Mouse (Mus musculus) intestine, embryonic 16.5 days (tissue): ENCODE measurements at regions not wholly inside any gene's neighbourhood (a gene's known extent, or its start where the extent isn't known, plus 50 kb on each side); places are given as distances from the start of the nearest gene placed in this dataset.

ENCODE experiments used
- ATAC-seq: fragments of 200-750 bp; cut with Nextera tagmentation; 2 replicates; pipeline ENCODE4 v1.8.0; 2017; ENCODE audit warnings: moderate TSS enrichment, moderate library complexity
- H3K27ac ChIP-seq: fragments of 300-500 bp; sonication (generic); 2 replicates; pipeline ENCODE4 v1.5.1; 2014; ENCODE audit warnings: mild to moderate bottlenecking, low read length
- H3K27me3 ChIP-seq: fragments of 300-500 bp; sonication (generic); replicated peaks from 2 replicates; pipeline ENCODE4 v1.6.1; 2014; ENCODE audit warnings: low read length, control low read depth, mixed read lengths; ENCODE audit not compliant: control insufficient read depth, insufficient read depth
- H3K36me3 ChIP-seq: fragments of 300-500 bp; sonication (generic); 2 replicates; pipeline ENCODE4 v1.6.1; 2014; ENCODE audit warnings: low read length, control low read depth; ENCODE audit not compliant: control insufficient read depth, insufficient read depth
- H3K4me1 ChIP-seq: fragments of 300-500 bp; sonication (generic); 2 replicates; pipeline ENCODE4 v1.6.1; 2014; ENCODE audit warnings: low read length, control low read depth, mixed read lengths; ENCODE audit not compliant: control insufficient read depth, insufficient read depth
- H3K4me2 ChIP-seq: fragments of 300-500 bp; sonication (generic); 2 replicates; pipeline ENCODE4 v1.6.1; 2014; ENCODE audit warnings: low read depth, low read length, control low read depth
- H3K4me3 ChIP-seq: fragments of 300-500 bp; sonication (generic); 2 replicates; pipeline ENCODE4 v1.5.1; 2014; ENCODE audit warnings: mild to moderate bottlenecking, low read length
- H3K9ac ChIP-seq: fragments of 300-500 bp; sonication (generic); 2 replicates; pipeline ENCODE4 v1.6.1; 2014; ENCODE audit warnings: low read depth, low read length
- H3K9me3 ChIP-seq: fragments of 300-500 bp; sonication (generic); 2 replicates; pipeline ENCODE4 v1.6.1; 2016; ENCODE audit warnings: low read length, control low read depth; ENCODE audit not compliant: control insufficient read depth
- WGBS: fragments of 180-500 bp; shearing (Covaris S2); extraction: QIAGEN DNeasy Blood & Tissue Kit; methylation state at CpG from one replicate; pipeline ENCODE4 v1.1.7; 2014; 5-methylcytosine and 5-hydroxymethylcytosine counted together

- H3K27ac ChIP-seq: no peak overlapping the region
- no peaks in the 10 kb centered on the region for H3K27me3 ChIP-seq
- H3K9ac ChIP-seq: no peak overlapping the region
- no peaks in the 10 kb centered on the region for H3K4me1 ChIP-seq
- H3K4me2 ChIP-seq: no peak overlapping the region
- WGBS: 88% methylated on average over 6 of the region's 6 CpGs
- ATAC-seq: no peak
- no peak overlapping the region for H3K4me3 ChIP-seq
- H3K9me3 ChIP-seq: no peaks in the 10 kb centered on the region
- no peaks in the 10 kb centered on the region for H3K36me3 ChIP-seq
Observed at GRCm38 (mm10) chr1:164564847-164565246, 106.7 kb upstream of the Atp1b1 start.

GRCm38 (mm10) chr1:164559546-164560228 lies 101.5 kb upstream of the Atp1b1 start:
- Histone ChIP-seq H3K9me3 (no peaks in the 10 kb centered on the region), H3K36me3 (no peaks in the 10 kb centered on the region), H3K4me3 (no peak overlapping the region), H3K27me3 (no peaks in the 10 kb centered on the region), H3K9ac (no peak overlapping the region), H3K4me2 (no peak overlapping the region), H3K27ac (no peak overlapping the region), H3K4me1 (no peaks in the 10 kb centered on the region)
- no peak for ATAC-seq
- 91% methylated on average over 4 of the region's 4 CpGs for whole genome bisulfite sequencing

GRCm38 (mm10) chr1:164552658-164553057 lies 94.5 kb upstream of the Atp1b1 start:
- Histone ChIP-seq H3K9ac (no peak overlapping the region), H3K4me1 (peaks cover 4% of the 10 kb centered on the region; the same call in 1 of the 2 replicates), H3K36me3 (no peaks in the 10 kb centered on the region), H3K27ac (no peak overlapping the region), H3K9me3 (no peaks in the 10 kb centered on the region), H3K4me3 (no peak overlapping the region), H3K27me3 (no peaks in the 10 kb centered on the region), H3K4me2 (no peak overlapping the region)
- WGBS: 23% methylated on average over 4 of the region's 4 CpGs
- peak; percentile 78 for ATAC-seq

- Histone ChIP-seq H3K27me3 (no peaks in the 10 kb centered on the region), H3K9ac (no peak overlapping the region), H3K4me3 (no peak overlapping the region), H3K4me1 (peaks cover 6% of the 10 kb centered on the region; the same call in 1 of the 2 replicates), H3K9me3 (no peaks in the 10 kb centered on the region), H3K4me2 (no peak overlapping the region), H3K27ac (no peak overlapping the region), H3K36me3 (no peaks in the 10 kb centered on the region)
- ATAC-seq: no peak
- 76% methylated on average over 2 of the region's 2 CpGs for WGBS
Observed at GRCm38 (mm10) chr1:164551019-164551418, 92.9 kb upstream of the Atp1b1 start.

GRCm38 (mm10) chr1:164550596-164550995 lies 92.4 kb upstream of the Atp1b1 start:
- peaks cover 6% of the 10 kb centered on the region; the same call in 1 of the 2 replicates for H3K4me1 ChIP-seq

GRCm38 (mm10) chr1:164548071-164548470 lies 89.9 kb upstream of the Atp1b1 start:
- 67% methylated on average over 8 of the region's 8 CpGs for WGBS

More at GRCm38 (mm10) chr1:164550596-164550995, 92.4 kb upstream of the Atp1b1 start:
- H3K4me2 ChIP-seq: no peak overlapping the region
- H3K27ac ChIP-seq: no peak overlapping the region
- H3K36me3 ChIP-seq: no peaks in the 10 kb centered on the region
- no peaks in the 10 kb centered on the region for H3K27me3 ChIP-seq
- H3K4me3 ChIP-seq: no peak overlapping the region
- ATAC-seq: no peak
- H3K9me3 ChIP-seq: no peaks in the 10 kb centered on the region
- 84% methylated on average over 3 of the region's 3 CpGs for WGBS
- H3K9ac ChIP-seq: no peak overlapping the region

GRCm38 (mm10) chr1:164545843-164546242 lies 87.7 kb upstream of the Atp1b1 start:
- ATAC-seq: no peak
- WGBS: 66% methylated on average over 4 of the region's 4 CpGs
- no peaks in the 10 kb centered on the region for H3K36me3 ChIP-seq

More at GRCm38 (mm10) chr1:164548071-164548470, 89.9 kb upstream of the Atp1b1 start:
- no peak overlapping the region for H3K4me3 ChIP-seq
- no peak overlapping the region for H3K4me2 ChIP-seq
- H3K27ac ChIP-seq: no peak overlapping the region
- H3K36me3 ChIP-seq: no peaks in the 10 kb centered on the region
- no peak overlapping the region for H3K9ac ChIP-seq
- H3K9me3 ChIP-seq: no peaks in the 10 kb centered on the region
- ATAC-seq: no peak
- H3K27me3 ChIP-seq: no peaks in the 10 kb centered on the region
- peaks cover 13% of the 10 kb centered on the region; the same call in 1 of the 2 replicates for H3K4me1 ChIP-seq

GRCm38 (mm10) chr1:164543045-164543803 lies 85.1 kb upstream of the Atp1b1 start:
- Histone ChIP-seq H3K4me3 (no peak overlapping the region), H3K27ac (peak overlapping the region; percentile 90), H3K9me3 (no peaks in the 10 kb centered on the region), H3K4me2 (peak overlapping the region; percentile 27; the same call in 1 of the 2 replicates), H3K27me3 (no peaks in the 10 kb centered on the region), H3K4me1 (peaks cover 17% of the 10 kb centered on the region), H3K9ac (peak overlapping the region; percentile 27), H3K36me3 (no peaks in the 10 kb centered on the region)
- ATAC-seq: peak; percentile 93
- 48% methylated on average over 9 of the region's 9 CpGs for WGBS

More at GRCm38 (mm10) chr1:164545843-164546242, 87.7 kb upstream of the Atp1b1 start:
- H3K4me1 ChIP-seq: peaks cover 13% of the 10 kb centered on the region; the same call in 1 of the 2 replicates
- H3K9ac ChIP-seq: no peak overlapping the region
- no peak overlapping the region for H3K4me3 ChIP-seq
- H3K27me3 ChIP-seq: no peaks in the 10 kb centered on the region
- H3K9me3 ChIP-seq: no peaks in the 10 kb centered on the region
- H3K4me2 ChIP-seq: no peak overlapping the region
- no peak overlapping the region for H3K27ac ChIP-seq

- WGBS: 81% methylated on average over 1 of the region's 1 CpGs
Observed at GRCm38 (mm10) chr1:164541711-164542110, 83.6 kb upstream of the Atp1b1 start.

More at GRCm38 (mm10) chr1:164541711-164542110, 83.6 kb upstream of the Atp1b1 start:
- H3K27me3 ChIP-seq: no peaks in the 10 kb centered on the region
- ATAC-seq: no peak
- H3K4me1 ChIP-seq: peaks cover 22% of the 10 kb centered on the region
- H3K9ac ChIP-seq: no peak overlapping the region
- no peak overlapping the region for H3K4me2 ChIP-seq
- no peak overlapping the region for H3K27ac ChIP-seq
- H3K9me3 ChIP-seq: no peaks in the 10 kb centered on the region
- no peaks in the 10 kb centered on the region for H3K36me3 ChIP-seq
- no peak overlapping the region for H3K4me3 ChIP-seq
